Mouse (Mus musculus): ENCODE results near the gene Nfia.

- TF ChIP-seq CTCF (IDR thresholded peaks at IDR 0.05; ENCODE audit: low read depth, low read length): no peak
- no peak for TF ChIP-seq POLR2A (IDR thresholded peaks at IDR 0.05; ENCODE audit: borderline replicate concordance, low read depth, low read length)
Measured at GRCm38 (mm10) chr4:98107936-98108675, 335.6 kb downstream of the Nfia start.

All from bone marrow macrophage, adult 2 months (primary cell).